Mouse (Mus musculus) large intestine, adult 2 months (tissue): ENCODE results near the gene Tsc1. TPM values are rescaled to one million over a fixed set of nuclear protein-coding genes. Genes with fewer than 3 reads are reported as not detected.

Experiments
- DNase-seq: peaks from one replicate; pipeline ENCODE4 v3.0.0-alpha.2; 2012; ENCODE audit warnings: low read depth, low spot score
- WGBS: fragments of 180-500 bp; shearing (Covaris S2); methylation state at CpG from one replicate; pipeline ENCODE4 v1.1.7; 2018; 5-methylcytosine and 5-hydroxymethylcytosine counted together
- polyA plus RNA-seq: library from polyadenylated mRNA; depleted of rRNA; stranded (reverse); fragments of >200 nt; gene quantifications from 2 replicates; pipeline ENCODE4 v1.2.3, GENCODE M21; 2012; rRNA removed

Tsc1 gene
- polyA plus RNA-seq, 1 experiment = 6.0 TPM

- WGBS = 41% methylated on average over 8 of the region's 8 CpGs
- no peak for DNase-seq
Observed at GRCm38 (mm10) chr2:28706106-28706636, 65.1 kb downstream of the Tsc1 start.

GRCm38 (mm10) chr2:28706787-28707186 lies 65.8 kb downstream of the Tsc1 start:
- WGBS = 16% methylated on average over 6 of the region's 6 CpGs
- no peak for DNase-seq

GRCm38 (mm10) chr2:28713036-28713435 lies 72.0 kb downstream of the Tsc1 start:
- 86% methylated on average over 8 of the region's 8 CpGs for WGBS

GRCm38 (mm10) chr2:28722419-28722818 lies 81.4 kb downstream of the Tsc1 start:
- WGBS = 85% methylated on average over 8 of the region's 8 CpGs
- DNase-seq = no peak

More at GRCm38 (mm10) chr2:28713036-28713435, 72.0 kb downstream of the Tsc1 start:
- DNase-seq = no peak

GRCm38 (mm10) chr2:28723912-28724311 lies 82.9 kb downstream of the Tsc1 start:
- no peak for DNase-seq
- 26% methylated on average over 9 of the region's 9 CpGs for WGBS

- 60% methylated on average over 16 of the region's 16 CpGs for WGBS
- no peak for DNase-seq
Observed at GRCm38 (mm10) chr2:28727786-28728404, 86.9 kb downstream of the Tsc1 start.

- DNase-seq = no peak
Observed at GRCm38 (mm10) chr2:28730676-28731075, 89.6 kb downstream of the Tsc1 start.

GRCm38 (mm10) chr2:28737112-28737511 lies 96.1 kb downstream of the Tsc1 start:
- DNase-seq = no peak
- 75% methylated on average over 5 of the region's 5 CpGs for WGBS

- WGBS = 75% methylated on average over 5 of the region's 5 CpGs
- DNase-seq = no peak
Observed at GRCm38 (mm10) chr2:28740159-28740558, 99.1 kb downstream of the Tsc1 start.

Other genes with a start within 250 kb of the Tsc1 start
- gene Ppp1r26, start 194.4 kb upstream of the Tsc1 start, polyA plus RNA-seq = 1.1 and 2.1 TPM in 2 replicates
- gene 1700007K13Rik, start 174.9 kb upstream of the Tsc1 start, polyA plus RNA-seq = not detected in 2 replicates
- 35.9 and 40.6 TPM in 2 replicates for gene Mrps2, start 173.2 kb upstream of the Tsc1 start, polyA plus RNA-seq
- gene Gbgt1, start 144.3 kb upstream of the Tsc1 start, polyA plus RNA-seq = 5.6 and 10.1 TPM in 2 replicates
- 1.6 and 3.2 TPM in 2 replicates for gene Gm10134, start 135.1 kb upstream of the Tsc1 start, polyA plus RNA-seq
- 60.9 and 80.2 TPM in 2 replicates for gene Ralgds, start 128.1 kb upstream of the Tsc1 start, polyA plus RNA-seq
- 0.27 and 0.48 TPM in 2 replicates for gene Cel, start 77.8 kb upstream of the Tsc1 start, polyA plus RNA-seq
- gene Gtf3c5, start 57.5 kb upstream of the Tsc1 start, polyA plus RNA-seq = 20.7 and 21.5 TPM in 2 replicates
- 0.79 and 1.3 TPM in 2 replicates for gene Gfi1b, start 19.2 kb upstream of the Tsc1 start, polyA plus RNA-seq
- gene Spaca9, start 58.5 kb downstream of the Tsc1 start, polyA plus RNA-seq = 0.82 and 1.0 TPM in 2 replicates
- 0.11 and 0.19 TPM in 2 replicates for gene Ak8, start 58.9 kb downstream of the Tsc1 start, polyA plus RNA-seq
- 4.0 and 7.0 TPM in 2 replicates for gene Gtf3c4, start 199.1 kb downstream of the Tsc1 start, polyA plus RNA-seq
- 2.6 and 3.0 TPM in 2 replicates for gene Ddx31, start 199.2 kb downstream of the Tsc1 start, polyA plus RNA-seq